Mouse (Mus musculus) c-Kit-positive CD71-positive TER-119-negative erythroid progenitor cells, embryonic 14.5 days (primary cell): ENCODE data around the gene 2700049A03Rik.

ENCODE experiments used
- DNase-seq: peaks from one replicate; pipeline ENCODE4 v3.0.0-alpha.2; 2013; ENCODE audit warnings: low read depth

Gene 2700049A03Rik

DNA sequence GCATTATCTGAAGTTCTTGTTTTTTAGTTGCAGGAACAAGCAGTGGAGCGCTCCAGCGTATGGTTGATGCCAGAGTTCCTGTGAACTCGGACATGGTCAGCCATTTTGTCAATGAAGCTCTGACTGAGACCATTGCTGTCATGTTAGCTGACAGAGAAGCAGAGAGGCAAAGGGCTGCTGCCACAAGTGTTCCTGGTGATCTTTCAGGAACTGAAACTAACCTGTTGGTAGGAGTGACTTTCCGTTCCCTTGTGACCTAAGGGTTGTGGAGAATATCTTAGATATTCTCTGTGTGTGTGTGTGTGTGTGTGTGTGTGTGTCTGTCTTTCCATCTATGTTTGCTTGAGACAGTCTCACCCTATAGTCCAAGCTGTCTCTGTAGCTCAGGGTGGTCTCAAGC, 47.7 kb downstream of the 2700049A03Rik start:
- no peak for DNase-seq

DNA sequence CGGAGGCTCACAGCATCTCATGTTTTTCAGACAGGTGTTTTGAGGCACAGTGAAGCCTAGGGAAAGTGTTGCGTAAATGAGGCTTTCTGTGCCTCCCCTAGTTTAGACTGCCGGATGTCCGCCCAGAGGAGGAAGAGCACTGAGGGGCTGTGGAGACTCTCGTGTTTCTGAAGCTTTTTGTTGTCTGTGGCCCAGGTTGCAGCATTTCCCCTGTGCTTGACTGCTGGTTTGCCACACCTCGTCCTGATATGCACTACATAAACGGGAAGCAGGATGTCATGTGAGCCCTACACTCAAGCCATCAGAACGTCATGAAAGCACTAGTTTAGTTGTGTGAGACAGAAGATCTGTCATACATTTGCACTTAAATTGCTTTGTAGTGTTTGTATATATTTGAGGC, 56.1 kb downstream of the 2700049A03Rik start:
- no peak for DNase-seq

DNA sequence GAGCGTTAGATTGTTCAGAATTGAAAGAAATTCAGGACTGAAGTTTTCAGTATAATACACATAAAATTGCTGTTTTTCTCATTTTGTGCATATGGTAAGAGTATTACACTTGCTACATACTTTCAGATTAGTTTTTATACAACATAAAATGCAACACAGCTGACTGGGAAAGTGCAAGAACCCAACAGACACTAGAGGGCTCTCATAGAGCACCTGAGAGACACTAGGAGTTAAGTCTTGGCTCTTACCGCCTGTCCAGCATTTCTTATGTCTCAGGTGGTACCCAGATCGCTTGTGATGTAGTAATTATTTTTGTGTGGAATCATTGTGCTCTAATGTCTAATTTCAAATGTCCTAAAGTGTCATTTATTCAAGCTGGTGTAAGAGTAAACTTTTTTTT, 61.0 kb downstream of the 2700049A03Rik start:
- no peak for DNase-seq

GRCm38 (mm10) chr12:71201753-71202152, 65.1 kb downstream of the 2700049A03Rik start:
- no peak for DNase-seq

DNA sequence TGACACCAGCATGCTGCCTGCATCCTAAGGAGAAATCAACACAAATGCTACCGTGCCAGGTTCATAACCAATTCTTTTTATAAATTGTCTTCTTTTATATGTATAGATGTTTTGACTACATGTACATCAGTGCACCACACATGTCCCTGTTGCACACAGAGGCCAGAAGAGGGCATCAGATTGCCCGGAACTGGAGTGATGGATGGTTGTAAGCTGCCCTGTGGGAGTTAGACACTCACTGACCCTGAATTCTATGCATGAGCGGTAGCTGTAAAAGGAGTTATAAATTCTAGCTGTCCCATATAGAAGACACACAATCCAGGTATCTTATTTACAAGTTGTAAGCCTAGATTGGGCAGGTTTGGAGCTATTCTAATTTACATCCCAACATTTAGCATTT, 67.7 kb downstream of the 2700049A03Rik start:
- no peak for DNase-seq

DNA sequence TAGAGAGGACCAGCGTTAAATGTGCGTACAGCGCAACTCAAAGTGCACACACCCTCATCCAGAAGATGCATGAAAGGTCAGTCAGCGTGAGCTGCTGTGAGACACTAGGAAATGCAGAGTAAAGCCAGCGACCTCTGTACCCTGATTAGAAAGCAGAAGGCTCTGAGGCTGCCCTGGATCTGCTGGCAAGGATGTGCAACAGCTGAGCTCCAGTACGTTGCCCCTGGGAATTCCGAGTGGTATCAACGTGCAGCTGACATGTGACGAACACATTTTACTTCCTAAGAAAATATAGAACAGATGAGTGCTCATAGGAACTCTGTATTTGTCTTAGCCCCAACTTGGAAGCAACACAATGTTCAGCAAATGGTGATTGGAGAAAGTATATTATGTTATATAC, 80.5 kb downstream of the 2700049A03Rik start:
- DNase-seq = no peak

GRCm38 (mm10) chr12:71217866-71218522, 81.3 kb downstream of the 2700049A03Rik start:
- DNase-seq = no peak

DNA sequence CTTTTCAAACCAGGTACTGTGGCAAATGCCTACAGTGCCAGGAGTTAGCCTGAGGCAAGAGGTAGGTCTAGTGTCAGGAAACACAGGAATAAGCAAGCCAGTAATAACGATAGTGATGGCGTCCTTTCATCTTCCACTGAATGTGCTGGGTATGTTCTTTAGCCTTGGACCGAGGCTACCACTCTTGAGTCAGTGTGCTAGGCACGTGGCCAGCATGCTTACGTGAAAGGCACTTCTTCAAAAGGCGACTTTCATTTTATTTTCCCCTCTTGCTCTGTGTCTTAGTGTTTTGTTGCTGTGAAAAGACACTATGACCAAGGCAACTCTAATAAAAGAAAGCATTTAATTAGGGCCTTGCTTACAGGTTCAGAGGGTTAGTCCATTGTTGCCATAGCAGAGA, 86.1 kb downstream of the 2700049A03Rik start:
- no peak for DNase-seq

GRCm38 (mm10) chr12:71227769-71228168, 91.1 kb downstream of the 2700049A03Rik start:
- DNase-seq = no peak

- DNase-seq = no peak
These were observed 92.4 kb downstream of the 2700049A03Rik start for GRCm38 (mm10) chr12:71228925-71229649.

GRCm38 (mm10) chr12:71231561-71231960, 94.9 kb downstream of the 2700049A03Rik start:
- DNase-seq = no peak

DNA sequence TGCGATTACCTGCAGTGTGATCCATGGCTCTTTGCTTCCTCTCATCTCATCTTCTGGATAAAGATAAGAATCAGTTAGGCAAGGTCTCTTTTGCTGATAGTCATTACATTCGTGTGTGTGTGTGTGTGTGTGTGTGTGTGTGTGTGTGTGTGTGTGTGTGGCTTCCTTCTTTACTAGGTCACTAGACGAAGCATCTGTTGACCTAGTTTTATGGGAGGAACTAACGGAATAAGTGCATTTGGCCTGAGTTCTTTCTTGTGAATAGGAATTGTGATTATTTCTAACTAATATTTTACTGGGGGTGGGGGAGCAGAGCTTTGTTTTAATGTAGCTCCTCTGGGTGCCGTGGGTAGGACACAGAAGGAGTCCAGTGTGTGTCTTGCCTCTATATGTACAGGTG, 96.8 kb downstream of the 2700049A03Rik start:
- no peak for DNase-seq

- DNase-seq = no peak
These were observed 100.4 kb downstream of the 2700049A03Rik start for GRCm38 (mm10) chr12:71237074-71237473.

DNA sequence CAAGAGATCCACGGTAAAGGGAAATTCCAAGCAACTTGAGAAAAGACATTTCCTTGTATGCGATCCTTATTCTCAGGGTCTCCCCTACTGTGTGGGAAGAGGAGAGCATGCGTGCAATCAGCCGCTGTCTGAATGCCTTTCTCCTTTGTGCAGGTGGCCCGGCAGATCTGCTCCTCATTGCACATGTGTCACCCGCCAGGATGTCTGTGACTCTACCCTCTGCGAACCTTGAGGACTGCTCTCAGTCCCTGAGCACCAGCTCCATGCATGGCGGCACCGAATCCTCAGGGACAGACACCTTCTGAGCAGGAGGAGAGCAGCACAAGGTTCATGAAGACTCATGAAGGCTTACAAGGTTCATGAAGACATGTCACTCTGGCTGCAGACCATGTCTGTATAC, 106.1 kb downstream of the 2700049A03Rik start:
- no peak for DNase-seq

DNA sequence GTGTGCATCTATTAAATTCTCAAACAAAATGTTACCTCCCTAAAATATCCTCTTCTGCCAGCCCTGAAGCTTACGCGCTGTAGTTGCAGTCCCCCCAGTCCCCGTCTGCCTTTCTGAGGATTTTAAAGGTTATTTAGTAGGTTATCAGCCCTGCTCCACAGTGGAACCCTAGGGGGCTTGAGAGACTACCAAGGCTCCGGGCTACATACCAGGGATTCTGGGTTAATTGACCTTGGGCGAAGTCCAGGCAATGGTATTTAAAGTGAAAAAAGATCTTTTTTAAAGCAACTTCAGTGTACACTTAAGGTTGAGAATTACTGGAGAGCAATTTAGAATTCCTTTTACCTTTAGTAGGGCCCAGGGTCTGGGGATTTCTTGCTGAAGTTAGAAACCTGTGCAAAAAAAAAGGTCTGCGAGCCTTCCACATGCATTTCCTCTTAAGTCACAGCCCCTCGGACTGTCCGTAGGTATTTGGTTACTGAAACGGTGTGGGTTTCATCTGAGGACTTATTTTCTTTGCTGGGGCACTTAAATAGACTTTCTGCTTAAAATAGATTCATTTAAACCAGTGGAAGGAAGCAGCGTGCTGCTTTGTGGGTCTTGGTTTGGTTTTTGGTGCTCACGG, 108.2 kb downstream of the 2700049A03Rik start:
- no peak for DNase-seq

DNA sequence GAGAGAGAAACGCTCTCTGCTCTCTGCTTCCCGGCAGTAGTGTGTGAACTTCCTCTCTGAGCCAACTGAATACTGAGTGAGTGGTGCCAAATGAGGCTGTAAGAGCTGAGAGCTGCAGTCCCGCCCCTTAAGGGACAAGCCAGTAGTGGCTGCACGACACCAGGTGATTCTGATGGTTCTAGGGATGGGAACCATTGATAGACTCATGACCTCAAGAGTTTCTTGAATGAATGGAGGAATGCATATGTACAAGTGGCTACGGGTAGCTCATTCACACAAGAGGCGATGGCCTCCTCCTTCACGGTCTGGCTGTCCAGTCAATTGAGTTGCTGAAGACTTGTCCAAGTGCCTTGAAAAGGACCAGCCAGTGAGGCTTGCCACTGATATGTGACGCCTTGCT, 110.5 kb downstream of the 2700049A03Rik start:
- no peak for DNase-seq

DNA sequence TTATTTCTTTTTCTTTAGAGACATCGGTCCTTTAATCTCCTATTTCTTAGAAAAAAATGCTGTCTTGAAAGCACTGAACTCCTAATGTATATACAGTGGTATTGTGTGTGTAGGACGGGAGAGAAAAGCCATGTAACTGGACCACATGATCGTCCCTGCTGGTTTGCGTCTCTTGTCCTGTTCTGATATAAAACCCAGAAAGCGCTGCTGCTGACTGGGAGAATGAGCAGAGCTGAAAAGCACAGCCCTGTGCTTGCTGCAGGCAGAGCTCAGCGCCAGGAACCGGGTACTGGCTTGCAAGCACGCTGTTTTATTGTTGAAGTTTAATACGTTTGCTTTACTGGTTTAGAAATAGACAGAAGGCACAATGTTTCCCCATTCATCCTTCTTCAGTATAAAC, 112.7 kb downstream of the 2700049A03Rik start:
- no peak for DNase-seq

DNA sequence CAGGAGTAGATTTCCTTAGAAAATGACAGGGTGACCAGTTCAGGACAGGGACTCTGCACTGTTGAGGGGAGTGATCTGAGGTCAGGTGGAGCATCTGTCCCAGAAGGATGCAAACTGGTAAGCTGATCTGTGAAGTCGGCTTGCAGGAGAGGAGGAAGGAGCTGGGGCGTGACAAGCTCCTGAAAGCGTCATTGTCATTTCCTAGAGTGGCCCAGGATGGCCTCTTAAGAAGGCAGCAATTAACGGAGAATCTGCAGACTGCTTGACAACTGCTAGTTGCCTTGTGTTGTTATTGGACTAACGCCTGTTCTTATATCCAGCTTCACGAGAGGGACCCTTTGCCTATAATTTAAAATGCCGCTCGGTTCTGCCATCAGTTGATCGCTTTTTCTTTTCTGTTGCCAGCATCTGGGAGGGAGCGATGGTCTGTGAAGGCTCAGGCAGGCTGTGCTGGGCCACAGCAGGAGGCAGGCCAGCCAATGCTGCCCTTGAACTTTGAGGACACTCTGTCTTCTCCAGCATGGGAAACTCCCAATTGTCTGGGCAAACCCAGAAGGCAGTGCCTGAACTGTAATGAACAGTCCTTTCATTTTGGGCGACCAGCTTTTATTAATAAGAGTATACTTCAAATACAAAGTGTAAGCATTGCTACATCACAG, 116.0 kb downstream of the 2700049A03Rik start:
- no peak for DNase-seq

DNA sequence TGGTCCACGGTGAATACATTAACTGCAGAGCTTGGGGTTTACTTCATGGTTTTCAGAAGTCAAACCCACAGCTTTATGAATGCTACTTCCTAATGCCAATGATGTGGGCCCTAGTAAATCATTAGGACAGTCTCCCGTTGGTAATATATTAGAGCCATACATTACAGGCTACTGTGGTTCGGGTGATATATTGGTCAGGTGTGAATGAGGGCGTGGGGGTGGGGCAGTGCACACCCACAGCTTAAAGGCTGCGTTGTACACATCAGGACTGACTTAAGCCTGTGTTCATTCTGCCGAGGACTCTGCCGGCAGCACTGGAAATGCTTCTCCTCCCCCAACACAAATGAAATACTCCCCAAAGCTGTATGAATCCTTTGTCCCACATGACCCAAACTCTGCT, 118.1 kb downstream of the 2700049A03Rik start:
- no peak for DNase-seq

DNA sequence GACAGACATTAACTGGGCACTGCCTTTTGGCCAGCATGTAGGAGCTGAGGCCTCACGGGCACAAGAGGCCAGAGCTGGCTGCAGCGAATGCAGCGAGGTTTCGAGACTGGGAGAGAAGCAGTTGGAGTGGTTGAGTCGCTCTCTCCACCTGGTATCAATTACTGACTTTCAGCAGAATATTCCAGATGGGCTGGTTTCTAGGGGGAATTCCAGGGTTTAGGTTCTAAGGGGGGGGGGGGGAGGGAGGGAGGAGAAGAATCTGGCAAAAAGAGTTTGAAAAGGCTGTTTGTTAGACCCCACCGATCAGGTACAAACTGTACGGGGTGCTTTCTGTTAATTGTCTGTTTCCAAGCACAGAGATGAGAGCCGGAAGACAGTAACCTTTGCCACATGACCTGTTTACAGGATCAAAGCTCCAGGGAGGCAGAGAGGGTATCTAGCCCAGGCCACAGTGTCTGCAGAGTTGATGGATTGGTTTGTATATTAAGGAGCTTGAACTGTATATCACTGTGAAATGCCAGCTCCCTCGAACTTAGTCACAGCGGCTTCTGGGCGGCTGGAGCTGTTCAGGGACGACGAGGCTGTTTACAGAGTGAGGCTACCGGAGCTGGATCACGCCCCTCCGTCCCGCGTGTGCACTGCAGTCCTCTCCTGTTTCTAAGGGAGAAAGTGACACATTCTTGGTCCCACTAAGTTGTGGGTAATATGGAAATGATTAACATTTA, 121.7 kb downstream of the 2700049A03Rik start:
- DNase-seq = no peak

GRCm38 (mm10) chr12:71264211-71264610, 127.6 kb downstream of the 2700049A03Rik start:
- no peak for DNase-seq

DNA sequence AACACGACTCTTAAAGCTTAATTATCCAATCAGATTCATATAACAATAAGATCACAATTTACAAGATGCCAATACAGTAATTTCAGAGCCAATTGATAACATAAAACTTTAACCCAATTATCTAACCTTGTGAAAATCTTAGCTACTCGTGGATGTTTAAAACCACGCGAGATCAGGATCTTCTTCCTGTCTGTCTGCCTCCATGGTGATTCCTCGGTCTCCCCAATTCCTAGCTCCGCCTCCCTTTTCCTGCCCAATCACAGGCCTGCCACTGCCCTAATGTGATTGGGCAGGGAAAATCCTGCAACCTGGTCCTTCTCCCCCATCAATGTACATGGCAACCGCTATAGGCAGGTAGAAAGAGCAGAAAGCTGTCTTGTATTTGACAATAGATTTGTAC, 132.7 kb downstream of the 2700049A03Rik start:
- no peak for DNase-seq
